Mouse (Mus musculus): ENCODE results near the gene Sytl3. TPM values are rescaled to one million over a fixed set of nuclear protein-coding genes. Genes with fewer than 3 reads are reported as not detected.
"Not testable (repeated sequence)": the region's sequence is repeated elsewhere in the genome, so short reads cannot be mapped to it uniquely, and the experiment has no call there.

Sytl3 gene
- total RNA-seq, 2 experiments from 2014 or later = 5.4 to 5.7 TPM

- not testable (repeated sequence) for ATAC-seq (ENCODE audit: poor library complexity, severe bottlenecking)
These were observed 27.5 kb downstream of the Sytl3 start for GRCm38 (mm10) chr17:6686299-6686971.

GRCm38 (mm10) chr17:6689344-6689743 is 30.5 kb downstream of the Sytl3 start:
- not testable (repeated sequence) for ATAC-seq (ENCODE audit: poor library complexity, severe bottlenecking)

- peak; percentile 89 for ATAC-seq (ENCODE audit: poor library complexity, severe bottlenecking)
These were observed 32.7 kb downstream of the Sytl3 start for GRCm38 (mm10) chr17:6691596-6691995.

- ATAC-seq (ENCODE audit: poor library complexity, severe bottlenecking) = not testable (repeated sequence)
These were observed 36.8 kb downstream of the Sytl3 start for GRCm38 (mm10) chr17:6695712-6696111.

- not testable (repeated sequence) for ATAC-seq (ENCODE audit: poor library complexity, severe bottlenecking)
These were observed 37.6 kb downstream of the Sytl3 start for GRCm38 (mm10) chr17:6696521-6696920.

- peak; percentile 100 for ATAC-seq (ENCODE audit: poor library complexity, severe bottlenecking)
These were observed 38.4 kb downstream of the Sytl3 start for GRCm38 (mm10) chr17:6697224-6697775.

- not testable (repeated sequence) for ATAC-seq (ENCODE audit: poor library complexity, severe bottlenecking)
These were observed 40.6 kb downstream of the Sytl3 start for GRCm38 (mm10) chr17:6699502-6699901.

- not testable (repeated sequence) for ATAC-seq (ENCODE audit: poor library complexity, severe bottlenecking)
These were observed 41.2 kb downstream of the Sytl3 start for GRCm38 (mm10) chr17:6700077-6700476.

- ATAC-seq (ENCODE audit: poor library complexity, severe bottlenecking) = not testable (repeated sequence)
These were observed 43.8 kb downstream of the Sytl3 start for GRCm38 (mm10) chr17:6702625-6703221.

GRCm38 (mm10) chr17:6703381-6704270 is 44.7 kb downstream of the Sytl3 start:
- ATAC-seq (ENCODE audit: poor library complexity, severe bottlenecking) = not testable (repeated sequence)

- ATAC-seq (ENCODE audit: poor library complexity, severe bottlenecking) = not testable (repeated sequence)
These were observed 47.6 kb downstream of the Sytl3 start for GRCm38 (mm10) chr17:6706448-6706847.

- ATAC-seq (ENCODE audit: poor library complexity, severe bottlenecking) = not testable (repeated sequence)
These were observed 48.5 kb downstream of the Sytl3 start for GRCm38 (mm10) chr17:6707422-6707821.

- ATAC-seq (ENCODE audit: poor library complexity, severe bottlenecking) = not testable (repeated sequence)
These were observed 49.3 kb downstream of the Sytl3 start for GRCm38 (mm10) chr17:6708194-6708593.

GRCm38 (mm10) chr17:6713483-6713882 is 54.6 kb downstream of the Sytl3 start:
- ATAC-seq (ENCODE audit: poor library complexity, severe bottlenecking) = not testable (repeated sequence)

GRCm38 (mm10) chr17:6713944-6714343 is 55.1 kb downstream of the Sytl3 start:
- not testable (repeated sequence) for ATAC-seq (ENCODE audit: poor library complexity, severe bottlenecking)

GRCm38 (mm10) chr17:6727996-6728610 is 69.2 kb downstream of the Sytl3 start:
- ATAC-seq (ENCODE audit: poor library complexity, severe bottlenecking) = no peak

- ATAC-seq (ENCODE audit: poor library complexity, severe bottlenecking) = 0 out of 2 replicates have a peak, but pooled peaks have one; percentile 43
These were observed 70.4 kb downstream of the Sytl3 start for GRCm38 (mm10) chr17:6729244-6729742.

GRCm38 (mm10) chr17:6731132-6731531 is 72.2 kb downstream of the Sytl3 start:
- no peak for ATAC-seq (ENCODE audit: poor library complexity, severe bottlenecking)

- ATAC-seq (ENCODE audit: poor library complexity, severe bottlenecking) = no peak
These were observed 72.7 kb downstream of the Sytl3 start for GRCm38 (mm10) chr17:6731634-6732033.

GRCm38 (mm10) chr17:6732665-6733064 is 73.8 kb downstream of the Sytl3 start:
- no peak for ATAC-seq (ENCODE audit: poor library complexity, severe bottlenecking)
